Mouse (Mus musculus) testis, adult 2 months (tissue): ENCODE measurements around the gene Nr2c2ap. TPM values are rescaled to one million over a fixed set of nuclear protein-coding genes. Genes with fewer than 3 reads are reported as not detected.

Experiments
- H3K27ac ChIP-seq: fragments of 200-500 bp; 2 replicates; pipeline ENCODE4 v1.5.1; 2012; ENCODE audit warnings: low read depth, low read length; ENCODE audit not compliant: control insufficient read depth, insufficient read depth
- H3K27me3 ChIP-seq: fragments of 200-500 bp; 2 replicates; pipeline ENCODE4 v1.6.1; 2012; ENCODE audit warnings: mild to moderate bottlenecking, low read length, moderate library complexity; ENCODE audit not compliant: control insufficient read depth, insufficient read depth
- H3K36me3 ChIP-seq: fragments of 200-500 bp; 2 replicates; pipeline ENCODE4 v1.6.1; 2012; ENCODE audit warnings: mild to moderate bottlenecking, low read length; ENCODE audit not compliant: control insufficient read depth, insufficient read depth
- H3K4me1 ChIP-seq: fragments of 200-500 bp; 2 replicates; pipeline ENCODE4 v1.6.1; 2012; ENCODE audit warnings: low read length; ENCODE audit not compliant: control insufficient read depth, insufficient read depth
- H3K4me3 ChIP-seq: fragments of 200-500 bp; 2 replicates; pipeline ENCODE4 v1.5.1; 2012; ENCODE audit warnings: low read depth, mild to moderate bottlenecking, low read length, moderate library complexity, mixed read lengths; ENCODE audit not compliant: control insufficient read depth
- CTCF ChIP-seq: fragments of 200-500 bp; IDR thresholded peaks from 2 replicates; pipeline ENCODE4 v1.5.1; 2012; ENCODE audit warnings: low read depth, mild to moderate bottlenecking, inconsistent platforms, low read length, moderate library complexity; ENCODE audit not compliant: control insufficient read depth, insufficient read depth, insufficient replicate concordance
- POLR2A ChIP-seq: fragments of 200-500 bp; IDR thresholded peaks from 2 replicates; pipeline ENCODE4 v1.6.1; 2012; ENCODE audit warnings: low read depth, mild to moderate bottlenecking, inconsistent platforms, low read length, moderate library complexity; ENCODE audit not compliant: control insufficient read depth
- polyA plus RNA-seq: library from polyadenylated mRNA; depleted of rRNA; stranded (reverse); fragments of >200 nt; gene quantifications from 2 replicates; pipeline ENCODE4 v1.2.3, GENCODE M21; 2012

Gene Nr2c2ap
- polyA plus RNA-seq, 1 experiment = 3.8 TPM

- Histone ChIP-seq H3K27me3 (no peaks in the 10 kb centered on the region), H3K27ac (no peak overlapping the region)
- no peak for TF ChIP-seq CTCF
- no peak for TF ChIP-seq POLR2A
Measured at GRCm38 (mm10) chr8:70157240-70157800, 26.2 kb downstream of the Nr2c2ap start.

GRCm38 (mm10) chr8:70158069-70158853 is 27.1 kb downstream of the Nr2c2ap start:
- Histone ChIP-seq H3K4me3 (peak overlapping the region; percentile 69), H3K36me3 (no peaks in the 10 kb centered on the region), H3K4me1 (peaks cover 5% of the 10 kb centered on the region), H3K27ac (no peak overlapping the region), H3K27me3 (no peaks in the 10 kb centered on the region)
- TF ChIP-seq POLR2A (no peak), CTCF (no peak)

More at GRCm38 (mm10) chr8:70157240-70157800, 26.2 kb downstream of the Nr2c2ap start:
- H3K36me3 ChIP-seq = no peaks in the 10 kb centered on the region
- H3K4me3 ChIP-seq = no peak overlapping the region
- H3K4me1 ChIP-seq = peaks cover 12% of the 10 kb centered on the region

- no peaks in the 10 kb centered on the region for H3K27me3 ChIP-seq
- peaks cover 5% of the 10 kb centered on the region for H3K4me1 ChIP-seq
- no peak overlapping the region for H3K27ac ChIP-seq
- no peak for TF ChIP-seq POLR2A
- TF ChIP-seq CTCF = no peak
- no peaks in the 10 kb centered on the region for H3K36me3 ChIP-seq
- no peak overlapping the region for H3K4me3 ChIP-seq
Measured at GRCm38 (mm10) chr8:70159211-70159610, 28.1 kb downstream of the Nr2c2ap start.

- Histone ChIP-seq H3K4me3 (no peak overlapping the region), H3K4me1 (peaks cover 5% of the 10 kb centered on the region), H3K27me3 (no peaks in the 10 kb centered on the region), H3K27ac (no peak overlapping the region), H3K36me3 (no peaks in the 10 kb centered on the region)
- TF ChIP-seq POLR2A = no peak
- no peak for TF ChIP-seq CTCF
Measured at GRCm38 (mm10) chr8:70160015-70160414, 28.9 kb downstream of the Nr2c2ap start.

GRCm38 (mm10) chr8:70163316-70163715 is 32.2 kb downstream of the Nr2c2ap start:
- Histone ChIP-seq H3K4me3 (no peak overlapping the region), H3K4me1 (peaks cover 20% of the 10 kb centered on the region), H3K27me3 (no peaks in the 10 kb centered on the region), H3K27ac (no peak overlapping the region), H3K36me3 (no peaks in the 10 kb centered on the region)
- TF ChIP-seq CTCF (no peak), POLR2A (no peak)

GRCm38 (mm10) chr8:70166504-70167110 is 35.5 kb downstream of the Nr2c2ap start:
- no peak for TF ChIP-seq POLR2A
- peak; percentile 92 for TF ChIP-seq CTCF
- H3K4me3 ChIP-seq = peak overlapping the region; percentile 30
- no peak overlapping the region for H3K27ac ChIP-seq

GRCm38 (mm10) chr8:70170116-70170515 is 39.0 kb downstream of the Nr2c2ap start:
- no peaks in the 10 kb centered on the region for H3K36me3 ChIP-seq
- H3K27ac ChIP-seq = no peak overlapping the region
- H3K27me3 ChIP-seq = no peaks in the 10 kb centered on the region
- peaks cover 25% of the 10 kb centered on the region for H3K4me1 ChIP-seq
- TF ChIP-seq CTCF = no peak
- no peak for TF ChIP-seq POLR2A
- H3K4me3 ChIP-seq = no peak overlapping the region

More at GRCm38 (mm10) chr8:70166504-70167110, 35.5 kb downstream of the Nr2c2ap start:
- H3K27me3 ChIP-seq = no peaks in the 10 kb centered on the region
- no peaks in the 10 kb centered on the region for H3K36me3 ChIP-seq
- peaks cover 18% of the 10 kb centered on the region for H3K4me1 ChIP-seq
